Mouse (Mus musculus): ENCODE measurements around the gene Bmpr2. TPM values are rescaled to one million over a fixed set of nuclear protein-coding genes. Genes with fewer than 3 reads are reported as not detected.

Bmpr2 gene
- polyA plus RNA-seq, 1 experiment from 2014 or later: 17.9 TPM

- ATAC-seq (peak; percentile 37; the same call in 1 of the 2 replicates), DNase-seq (ENCODE audit: low spot score) (no peak)
- no peak overlapping the region for H3K4me2 ChIP-seq (replicated peaks; ENCODE audit: low read depth, low read length)
- no peak overlapping the region for H3K27ac ChIP-seq (ENCODE audit: low read length)
- TF ChIP-seq EP300 (IDR thresholded peaks at IDR 0.05): peak; percentile 65
- no peak for TF ChIP-seq CTCF (IDR thresholded peaks at IDR 0.05)
- H3K9me3 ChIP-seq (ENCODE audit: low read length): no peaks in the 10 kb centered on the region
- no peak overlapping the region for H3K9ac ChIP-seq (replicated peaks; ENCODE audit: low read depth)
- no peaks in the 10 kb centered on the region for H3K27me3 ChIP-seq (replicated peaks; ENCODE audit: insufficient read depth, low read length)
- 21% methylated on average over 2 of the region's 2 CpGs for WGBS
- H3K4me1 ChIP-seq (ENCODE audit: insufficient read depth, low read depth, low read length): peaks cover 13% of the 10 kb centered on the region; the same call in 1 of the 2 replicates
- H3K36me3 ChIP-seq (ENCODE audit: insufficient read depth, low read length): no peaks in the 10 kb centered on the region
- H3K4me3 ChIP-seq (ENCODE audit: low read depth, low read length): no peak overlapping the region
These were observed 41.2 kb downstream of the Bmpr2 start for GRCm38 (mm10) chr1:59804363-59804762.

- Histone ChIP-seq H3K4me3 (ENCODE audit: low read depth, low read length) (no peak overlapping the region), H3K4me2 (replicated peaks; ENCODE audit: low read depth, low read length) (no peak overlapping the region), H3K4me1 (ENCODE audit: insufficient read depth, low read depth, low read length) (no peaks in the 10 kb centered on the region), H3K9ac (replicated peaks; ENCODE audit: low read depth) (no peak overlapping the region), H3K36me3 (ENCODE audit: insufficient read depth, low read length) (no peaks in the 10 kb centered on the region), H3K9me3 (ENCODE audit: low read length) (no peaks in the 10 kb centered on the region), H3K27me3 (replicated peaks; ENCODE audit: insufficient read depth, low read length) (no peaks in the 10 kb centered on the region), H3K27ac (ENCODE audit: low read length) (no peak overlapping the region)
- TF ChIP-seq CTCF (IDR thresholded peaks at IDR 0.05): no peak
- no peak for TF ChIP-seq EP300 (IDR thresholded peaks at IDR 0.05)
- DNase-seq (ENCODE audit: low spot score) (no peak), ATAC-seq (no peak)
- 65% methylated on average over 2 of the region's 2 CpGs for WGBS
These were observed 46.7 kb downstream of the Bmpr2 start for GRCm38 (mm10) chr1:59809921-59810320.

- H3K4me3 ChIP-seq (ENCODE audit: low read depth, low read length): no peak overlapping the region
- H3K27me3 ChIP-seq (replicated peaks; ENCODE audit: insufficient read depth, low read length): no peaks in the 10 kb centered on the region
- no peak for ATAC-seq
- no peaks in the 10 kb centered on the region for H3K9me3 ChIP-seq (ENCODE audit: low read length)
- TF ChIP-seq CTCF (IDR thresholded peaks at IDR 0.05): 0 out of 2 replicates have a peak, but pooled peaks have one; percentile 28
- no peak for TF ChIP-seq EP300 (IDR thresholded peaks at IDR 0.05)
- 72% methylated on average over 4 of the region's 4 CpGs for WGBS
- DNase-seq (ENCODE audit: low spot score): no peak
- H3K4me2 ChIP-seq (replicated peaks; ENCODE audit: low read depth, low read length): no peak overlapping the region
- H3K4me1 ChIP-seq (ENCODE audit: insufficient read depth, low read depth, low read length): no peaks in the 10 kb centered on the region
- H3K36me3 ChIP-seq (ENCODE audit: insufficient read depth, low read length): peaks cover 15% of the 10 kb centered on the region
- no peak overlapping the region for H3K9ac ChIP-seq (replicated peaks; ENCODE audit: low read depth)
- no peak overlapping the region for H3K27ac ChIP-seq (ENCODE audit: low read length)
These were observed 49.6 kb downstream of the Bmpr2 start for GRCm38 (mm10) chr1:59812782-59813181.

GRCm38 (mm10) chr1:59825421-59825820, 62.2 kb downstream of the Bmpr2 start:
- ATAC-seq: no peak
- no peak for DNase-seq (ENCODE audit: low spot score)
- H3K4me1 ChIP-seq (ENCODE audit: insufficient read depth, low read depth, low read length): no peaks in the 10 kb centered on the region
- no peaks in the 10 kb centered on the region for H3K36me3 ChIP-seq (ENCODE audit: insufficient read depth, low read length)
- TF ChIP-seq EP300 (IDR thresholded peaks at IDR 0.05) (no peak), CTCF (IDR thresholded peaks at IDR 0.05) (no peak)
- H3K9ac ChIP-seq (replicated peaks; ENCODE audit: low read depth): no peak overlapping the region
- H3K27me3 ChIP-seq (replicated peaks; ENCODE audit: insufficient read depth, low read length): no peaks in the 10 kb centered on the region
- no peak overlapping the region for H3K4me2 ChIP-seq (replicated peaks; ENCODE audit: low read depth, low read length)
- no peak overlapping the region for H3K4me3 ChIP-seq (ENCODE audit: low read depth, low read length)
- H3K9me3 ChIP-seq (ENCODE audit: low read length): no peaks in the 10 kb centered on the region
- H3K27ac ChIP-seq (ENCODE audit: low read length): no peak overlapping the region

GRCm38 (mm10) chr1:59826583-59826982, 63.4 kb downstream of the Bmpr2 start:
- H3K9ac ChIP-seq (replicated peaks; ENCODE audit: low read depth): no peak overlapping the region
- no peak overlapping the region for H3K27ac ChIP-seq (ENCODE audit: low read length)
- no peaks in the 10 kb centered on the region for H3K4me1 ChIP-seq (ENCODE audit: insufficient read depth, low read depth, low read length)
- H3K9me3 ChIP-seq (ENCODE audit: low read length): no peaks in the 10 kb centered on the region
- TF ChIP-seq CTCF (IDR thresholded peaks at IDR 0.05) (no peak), EP300 (IDR thresholded peaks at IDR 0.05) (no peak)
- no peak for DNase-seq (ENCODE audit: low spot score)
- WGBS: 90% methylated on average over 8 of the region's 8 CpGs
- no peak overlapping the region for H3K4me3 ChIP-seq (ENCODE audit: low read depth, low read length)
- no peaks in the 10 kb centered on the region for H3K36me3 ChIP-seq (ENCODE audit: insufficient read depth, low read length)
- H3K4me2 ChIP-seq (replicated peaks; ENCODE audit: low read depth, low read length): no peak overlapping the region
- no peak for ATAC-seq
- H3K27me3 ChIP-seq (replicated peaks; ENCODE audit: insufficient read depth, low read length): no peaks in the 10 kb centered on the region

- H3K9ac ChIP-seq (replicated peaks; ENCODE audit: low read depth): no peak overlapping the region
- no peak for DNase-seq (ENCODE audit: low spot score)
- H3K27me3 ChIP-seq (replicated peaks; ENCODE audit: insufficient read depth, low read length): no peaks in the 10 kb centered on the region
- no peak overlapping the region for H3K4me3 ChIP-seq (ENCODE audit: low read depth, low read length)
- H3K36me3 ChIP-seq (ENCODE audit: insufficient read depth, low read length): no peaks in the 10 kb centered on the region
- no peaks in the 10 kb centered on the region; the same call in 1 of the 2 replicates for H3K4me1 ChIP-seq (ENCODE audit: insufficient read depth, low read depth, low read length)
- no peak for ATAC-seq
- H3K27ac ChIP-seq (ENCODE audit: low read length): no peak overlapping the region
- H3K9me3 ChIP-seq (ENCODE audit: low read length): no peaks in the 10 kb centered on the region
- 68% methylated on average over 2 of the region's 2 CpGs for WGBS
- TF ChIP-seq CTCF (IDR thresholded peaks at IDR 0.05): no peak
- TF ChIP-seq EP300 (IDR thresholded peaks at IDR 0.05): no peak
- no peak overlapping the region for H3K4me2 ChIP-seq (replicated peaks; ENCODE audit: low read depth, low read length)
These were observed 66.2 kb downstream of the Bmpr2 start for GRCm38 (mm10) chr1:59829410-59829809.

GRCm38 (mm10) chr1:59830194-59830593, 67.0 kb downstream of the Bmpr2 start:
- DNase-seq (ENCODE audit: low spot score) (no peak), ATAC-seq (no peak)
- Histone ChIP-seq H3K27ac (ENCODE audit: low read length) (no peak overlapping the region), H3K9me3 (ENCODE audit: low read length) (no peaks in the 10 kb centered on the region), H3K9ac (replicated peaks; ENCODE audit: low read depth) (no peak overlapping the region), H3K36me3 (ENCODE audit: insufficient read depth, low read length) (no peaks in the 10 kb centered on the region), H3K4me3 (ENCODE audit: low read depth, low read length) (no peak overlapping the region), H3K4me1 (ENCODE audit: insufficient read depth, low read depth, low read length) (no peaks in the 10 kb centered on the region; the same call in 1 of the 2 replicates), H3K4me2 (replicated peaks; ENCODE audit: low read depth, low read length) (no peak overlapping the region), H3K27me3 (replicated peaks; ENCODE audit: insufficient read depth, low read length) (no peaks in the 10 kb centered on the region)
- TF ChIP-seq CTCF (IDR thresholded peaks at IDR 0.05) (no peak), EP300 (IDR thresholded peaks at IDR 0.05) (no peak)
- 54% methylated on average over 6 of the region's 6 CpGs for WGBS
